Mouse (Mus musculus) liver, embryonic 13.5 days (tissue): ENCODE results near the gene Metap1d. TPM values are rescaled to one million over a fixed set of nuclear protein-coding genes. Genes with fewer than 3 reads are reported as not detected.

ENCODE experiments used
- ATAC-seq: fragments of 200-750 bp; cut with Nextera tagmentation; 2 replicates; pipeline ENCODE4 v1.8.0; 2017; ENCODE audit warnings: low read depth, mild to moderate bottlenecking, moderate number of reproducible peaks, moderate library complexity
- DNase-seq: peaks from one replicate; pipeline ENCODE4 v3.0.0; 2022
- H3K27ac ChIP-seq: fragments of 300-500 bp; sonication (generic); 2 replicates; pipeline ENCODE4 v1.5.1; 2015; ENCODE audit warnings: moderate library complexity, mild to moderate bottlenecking, inconsistent platforms
- H3K27me3 ChIP-seq: fragments of 300-500 bp; sonication (generic); 2 replicates; pipeline ENCODE4 v1.6.1; 2015; ENCODE audit warnings: mild to moderate bottlenecking, inconsistent platforms
- H3K36me3 ChIP-seq: fragments of 300-500 bp; sonication (generic); 2 replicates; pipeline ENCODE4 v1.6.1; 2015; ENCODE audit warnings: mild to moderate bottlenecking, inconsistent platforms
- H3K4me1 ChIP-seq: fragments of 300-500 bp; sonication (generic); replicated peaks from 2 replicates; pipeline ENCODE4 v1.6.1; 2015; ENCODE audit warnings: inconsistent platforms
- H3K4me2 ChIP-seq: fragments of 300-500 bp; sonication (generic); 2 replicates; pipeline ENCODE4 v1.6.1; 2015; ENCODE audit warnings: inconsistent platforms, mild to moderate bottlenecking, moderate library complexity
- H3K4me3 ChIP-seq: fragments of 300-500 bp; sonication (generic); replicated peaks from 2 replicates; pipeline ENCODE4 v1.5.1; 2015; ENCODE audit warnings: mild to moderate bottlenecking, inconsistent platforms
- H3K9ac ChIP-seq: fragments of 300-500 bp; sonication (generic); 2 replicates; pipeline ENCODE4 v1.6.1; 2015; ENCODE audit warnings: mild to moderate bottlenecking, inconsistent platforms
- H3K9me3 ChIP-seq: fragments of 300-500 bp; sonication (generic); replicated peaks from 2 replicates; pipeline ENCODE4 v1.6.1; 2016; ENCODE audit warnings: inconsistent platforms
- WGBS: fragments of 180-500 bp; shearing (Covaris S2); methylation state at CpG from one replicate; pipeline ENCODE4 v1.1.7; 2015; ENCODE audit not compliant: insufficient replicate concordance; 5-methylcytosine and 5-hydroxymethylcytosine counted together
- polyA plus RNA-seq: library from polyadenylated mRNA; unstranded; fragments of >200 nt; fragmentation: Nextera tagmentation; extraction: Ambion mirVana; gene quantifications from 2 replicates; pipeline ENCODE4 v1.2.1, GENCODE M21; 2015

Metap1d gene
- polyA plus RNA-seq, 1 experiment from 2014 or later, result 23.2 TPM

DNA sequence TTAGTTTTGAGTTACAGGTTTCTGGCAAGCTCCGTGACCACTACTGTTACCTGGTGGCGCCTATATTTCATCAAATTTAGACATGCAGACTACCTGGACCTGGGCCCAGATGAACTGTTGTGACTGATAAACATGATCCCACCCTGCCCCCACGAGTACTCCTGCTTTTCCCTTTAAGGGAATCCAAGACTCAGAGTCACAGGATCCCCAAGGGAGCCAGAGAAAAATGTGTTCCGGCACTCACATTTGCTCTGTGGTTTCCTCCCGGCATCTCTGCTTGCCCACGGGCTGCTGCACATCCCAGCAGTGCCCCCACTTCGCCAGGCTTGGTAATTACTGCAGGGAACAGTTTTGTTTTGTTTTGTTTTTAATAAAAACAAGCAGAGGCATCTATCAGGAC lies 21.3 kb downstream of the Metap1d start:
- H3K9ac ChIP-seq, result no peak overlapping the region
- H3K27ac ChIP-seq, result no peak overlapping the region
- no peak for ATAC-seq

DNA sequence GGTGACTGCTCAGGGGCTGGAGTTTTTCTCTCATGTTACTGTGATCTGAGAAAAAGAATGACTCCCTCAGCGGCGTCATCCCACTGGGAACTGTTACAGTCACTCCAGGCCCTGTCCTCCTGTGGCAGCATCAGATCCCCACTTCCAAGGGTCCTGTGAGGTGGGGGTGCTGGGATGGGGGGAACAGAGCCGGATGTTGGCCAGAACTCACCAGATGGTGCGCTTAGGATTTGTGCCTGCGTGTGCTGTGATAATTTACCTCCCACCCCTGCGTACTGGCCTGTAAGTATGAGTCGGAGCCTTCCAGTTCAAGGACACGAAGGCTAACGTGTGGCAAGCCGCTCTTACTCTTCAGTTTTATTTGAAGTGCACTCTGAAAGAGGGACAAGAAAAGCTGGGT lies 22.2 kb downstream of the Metap1d start:
- 86% methylated on average over 10 of the region's 10 CpGs for WGBS
- Histone ChIP-seq H3K4me2 (no peak overlapping the region), H3K27me3 (no peaks in the 10 kb centered on the region), H3K27ac (no peak overlapping the region), H3K36me3 (0 out of 2 replicates have a peak, but pooled peaks cover 10% of the 10 kb centered on the region), H3K4me3 (no peak overlapping the region), H3K9me3 (0 out of 2 replicates have a peak, but pooled peaks cover 4% of the 10 kb centered on the region), H3K4me1 (peaks cover 25% of the 10 kb centered on the region), H3K9ac (no peak overlapping the region)
- DNase-seq (no peak), ATAC-seq (no peak)

More for the DNA sequence above, 21.3 kb downstream of the Metap1d start:
- Histone ChIP-seq H3K4me3 (no peak overlapping the region), H3K36me3 (0 out of 2 replicates have a peak, but pooled peaks cover 10% of the 10 kb centered on the region), H3K27me3 (no peaks in the 10 kb centered on the region), H3K9me3 (0 out of 2 replicates have a peak, but pooled peaks cover 4% of the 10 kb centered on the region), H3K4me1 (peaks cover 28% of the 10 kb centered on the region), H3K4me2 (no peak overlapping the region)
- WGBS, result 69% methylated on average over 7 of the region's 7 CpGs
- DNase-seq, result no peak

DNA sequence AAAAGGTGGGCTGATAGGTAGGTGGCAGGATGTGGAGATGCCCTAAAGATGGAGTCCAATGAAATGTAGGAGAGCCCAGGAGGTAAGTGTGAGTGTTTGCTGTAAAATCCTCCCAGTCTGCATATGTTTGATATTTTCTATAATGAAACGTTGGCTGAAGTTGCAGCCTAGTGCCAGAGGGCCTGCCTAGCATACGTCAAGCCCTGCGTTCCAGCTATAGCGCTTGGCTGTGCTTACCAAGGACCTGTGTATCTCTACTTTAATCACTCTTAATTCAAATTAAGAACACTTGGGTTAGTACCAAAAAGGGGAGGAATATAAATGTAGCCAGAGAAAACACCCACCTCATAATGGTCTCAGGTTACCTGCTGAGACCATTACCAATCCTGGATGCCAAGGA lies 22.7 kb downstream of the Metap1d start:
- Histone ChIP-seq H3K4me1 (peaks cover 21% of the 10 kb centered on the region), H3K27me3 (no peaks in the 10 kb centered on the region), H3K9me3 (0 out of 2 replicates have a peak, but pooled peaks cover 4% of the 10 kb centered on the region), H3K4me2 (no peak overlapping the region), H3K36me3 (0 out of 2 replicates have a peak, but pooled peaks cover 10% of the 10 kb centered on the region), H3K4me3 (no peak overlapping the region), H3K9ac (no peak overlapping the region), H3K27ac (no peak overlapping the region)
- 89% methylated on average over 4 of the region's 4 CpGs for WGBS
- DNase-seq, result no peak
- no peak for ATAC-seq

DNA sequence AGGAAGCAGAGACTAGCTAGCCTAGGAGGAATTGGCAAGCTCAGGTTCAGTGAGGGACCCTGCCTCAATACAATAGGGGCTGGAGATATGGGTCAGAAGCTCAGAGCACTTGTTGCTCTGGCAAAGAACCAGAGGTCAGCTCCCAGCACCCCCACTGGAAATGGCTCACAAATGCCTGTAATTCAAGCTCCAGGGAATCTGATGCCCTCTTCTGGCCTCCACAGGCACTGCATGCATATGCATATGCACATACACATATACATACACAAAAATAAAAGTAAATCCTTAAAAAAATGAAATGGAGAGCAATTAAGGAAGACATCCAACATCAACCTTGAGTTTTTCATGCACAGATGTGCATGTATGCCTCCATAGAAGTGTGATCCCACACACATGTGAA lies 24.7 kb downstream of the Metap1d start:
- Histone ChIP-seq H3K4me1 (peaks cover 15% of the 10 kb centered on the region), H3K27me3 (no peaks in the 10 kb centered on the region), H3K4me3 (no peak overlapping the region), H3K9me3 (0 out of 2 replicates have a peak, but pooled peaks cover 4% of the 10 kb centered on the region), H3K36me3 (0 out of 2 replicates have a peak, but pooled peaks cover 10% of the 10 kb centered on the region), H3K4me2 (no peak overlapping the region), H3K9ac (no peak overlapping the region), H3K27ac (no peak overlapping the region)
- ATAC-seq, result no peak
- no peak for DNase-seq

DNA sequence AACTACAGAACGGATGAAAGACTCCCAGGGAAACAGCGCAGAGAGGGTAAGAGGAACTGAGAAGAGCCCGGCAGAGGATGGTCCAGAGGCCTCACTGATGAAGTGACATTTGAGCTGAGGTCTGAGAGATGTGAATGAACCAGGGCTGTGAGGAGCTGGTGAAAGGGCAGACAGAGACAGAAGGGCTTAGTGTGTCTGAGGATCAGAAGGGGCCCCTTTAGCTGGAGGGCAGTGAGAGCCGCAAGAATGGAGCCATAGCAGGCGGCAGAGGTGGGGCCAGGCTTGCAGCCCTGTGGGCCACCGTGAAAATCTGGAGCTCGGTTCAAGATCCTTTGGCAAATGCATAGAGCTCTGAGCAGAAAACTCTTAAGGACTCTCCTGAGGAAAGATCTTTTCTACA lies 26.8 kb downstream of the Metap1d start:
- H3K9me3 ChIP-seq, result 0 out of 2 replicates have a peak, but pooled peaks cover 4% of the 10 kb centered on the region
- 0 out of 2 replicates have a peak, but pooled peaks cover 10% of the 10 kb centered on the region for H3K36me3 ChIP-seq
- peaks cover 6% of the 10 kb centered on the region for H3K4me1 ChIP-seq
- no peak overlapping the region for H3K9ac ChIP-seq
- no peak overlapping the region for H3K27ac ChIP-seq
- ATAC-seq, result no peak
- H3K27me3 ChIP-seq, result no peaks in the 10 kb centered on the region
- no peak overlapping the region for H3K4me3 ChIP-seq
- DNase-seq, result no peak
- H3K4me2 ChIP-seq, result no peak overlapping the region
- 61% methylated on average over 7 of the region's 7 CpGs for WGBS

DNA sequence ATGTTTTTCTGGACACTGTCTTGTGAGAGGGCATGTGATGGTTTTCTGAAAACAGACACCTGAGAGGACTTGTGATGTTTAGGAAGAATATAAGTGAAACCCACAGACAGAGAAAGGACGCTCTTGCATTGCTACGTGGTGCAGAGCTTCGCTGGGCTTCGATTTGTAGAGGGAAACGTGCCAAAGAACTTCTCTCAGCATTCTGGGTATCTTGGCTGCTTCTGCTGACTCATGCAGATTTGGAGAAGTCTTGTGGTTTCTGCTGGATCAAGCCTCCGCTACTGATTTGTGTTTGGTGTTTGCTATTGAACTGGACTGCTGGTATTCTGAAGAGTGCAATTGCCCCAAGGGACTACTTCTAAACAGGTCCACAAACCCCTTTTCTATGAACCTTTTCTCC lies 28.7 kb downstream of the Metap1d start:
- Histone ChIP-seq H3K9ac (no peak overlapping the region), H3K36me3 (0 out of 2 replicates have a peak, but pooled peaks cover 9% of the 10 kb centered on the region), H3K27me3 (no peaks in the 10 kb centered on the region), H3K4me2 (no peak overlapping the region), H3K9me3 (0 out of 2 replicates have a peak, but pooled peaks cover 4% of the 10 kb centered on the region), H3K4me3 (no peak overlapping the region), H3K4me1 (peaks cover 6% of the 10 kb centered on the region; the same call in 1 of the 2 replicates), H3K27ac (no peak overlapping the region)
- DNase-seq (no peak), ATAC-seq (no peak)
- 43% methylated on average over 6 of the region's 6 CpGs for WGBS

DNA sequence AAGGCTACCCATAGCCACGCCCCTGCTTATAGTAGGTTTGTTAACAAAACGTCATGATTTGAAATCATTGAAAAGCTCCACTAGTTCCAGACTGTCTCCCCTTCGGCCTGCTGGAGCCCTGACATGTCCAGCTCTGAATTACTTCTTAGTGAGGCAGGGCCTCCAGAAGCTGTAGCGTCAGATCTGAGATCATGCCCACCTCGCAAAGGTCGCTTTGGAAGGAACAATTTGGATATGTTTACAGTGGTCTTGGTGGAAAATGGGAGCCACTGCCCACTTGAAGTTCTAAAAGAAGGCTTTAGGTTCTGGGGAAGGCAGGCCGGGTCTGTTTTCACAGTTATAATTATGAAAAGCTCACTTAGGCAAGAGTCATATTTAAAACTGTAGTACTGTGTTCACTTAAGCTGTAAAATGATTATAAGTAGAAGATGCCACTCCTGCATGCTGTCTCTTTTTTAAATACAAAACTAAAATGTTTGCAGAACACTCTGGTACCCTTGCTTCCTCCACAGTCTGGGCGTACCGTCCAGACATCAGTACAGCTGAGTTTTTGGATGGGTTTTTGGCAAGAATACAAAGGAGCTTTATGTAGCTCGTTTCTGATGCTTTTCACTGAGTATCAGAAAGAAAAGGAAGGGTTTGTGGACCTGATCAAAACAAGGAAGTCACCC lies 30.1 kb downstream of the Metap1d start:
- ATAC-seq, result no peak
- Histone ChIP-seq H3K9me3 (no peaks in the 10 kb centered on the region), H3K4me2 (no peak overlapping the region), H3K27ac (no peak overlapping the region), H3K27me3 (no peaks in the 10 kb centered on the region), H3K36me3 (no peaks in the 10 kb centered on the region), H3K4me3 (no peak overlapping the region), H3K9ac (no peak overlapping the region), H3K4me1 (peaks cover 6% of the 10 kb centered on the region; the same call in 1 of the 2 replicates)
- WGBS, result 76% methylated on average over 10 of the region's 10 CpGs
- DNase-seq, result no peak

DNA sequence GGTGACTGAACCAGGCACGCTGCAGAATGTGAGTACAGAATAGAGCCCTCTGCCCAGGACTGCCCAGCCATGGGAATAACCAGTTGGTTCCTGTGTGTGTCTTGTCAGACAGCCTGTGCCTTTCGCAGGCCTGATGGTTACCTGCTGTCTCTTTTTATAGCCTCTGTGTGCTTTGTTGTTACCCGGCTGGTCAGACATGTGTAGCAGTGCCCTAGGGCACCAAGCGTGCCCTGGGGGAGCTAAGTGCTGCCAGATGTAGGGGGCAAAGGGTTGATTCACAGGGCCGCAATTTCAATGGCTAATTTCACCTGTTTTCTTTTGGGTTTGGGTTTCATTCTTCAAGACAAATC lies 30.6 kb downstream of the Metap1d start:
- Histone ChIP-seq H3K27ac (no peak overlapping the region; the same call in 1 of the 2 replicates), H3K27me3 (no peaks in the 10 kb centered on the region), H3K4me2 (no peak overlapping the region), H3K36me3 (no peaks in the 10 kb centered on the region), H3K4me3 (no peak overlapping the region), H3K4me1 (peaks cover 6% of the 10 kb centered on the region; the same call in 1 of the 2 replicates), H3K9me3 (no peaks in the 10 kb centered on the region), H3K9ac (no peak overlapping the region)
- 77% methylated on average over 5 of the region's 5 CpGs for WGBS
- DNase-seq (no peak), ATAC-seq (no peak)

DNA sequence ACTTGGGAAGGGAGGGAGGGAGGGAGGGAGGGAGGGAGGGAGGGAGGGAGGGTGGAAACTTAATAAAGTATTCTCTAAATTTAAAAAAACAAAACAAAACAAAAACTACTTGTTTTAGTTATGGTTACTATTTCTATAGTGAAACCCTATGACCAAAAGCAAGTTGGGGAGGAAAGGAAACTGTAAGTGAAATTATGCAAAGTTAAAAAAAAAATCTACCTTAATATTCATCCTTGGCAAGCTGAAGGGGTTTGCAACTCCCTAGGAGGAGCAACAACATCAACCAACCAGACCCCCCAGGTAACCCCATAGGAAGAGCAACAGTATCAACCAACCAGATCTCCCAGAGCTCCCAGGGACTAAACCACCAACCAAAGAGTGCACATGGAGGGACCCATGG lies 38.2 kb downstream of the Metap1d start:
- no peak overlapping the region for H3K4me3 ChIP-seq
- H3K27me3 ChIP-seq, result no peaks in the 10 kb centered on the region
- no peak for ATAC-seq
- DNase-seq, result no peak
- no peaks in the 10 kb centered on the region for H3K36me3 ChIP-seq
- H3K9ac ChIP-seq, result no peak overlapping the region
- no peak overlapping the region for H3K27ac ChIP-seq
- H3K4me1 ChIP-seq, result no peaks in the 10 kb centered on the region
- H3K9me3 ChIP-seq, result no peaks in the 10 kb centered on the region
- no peak overlapping the region for H3K4me2 ChIP-seq

DNA sequence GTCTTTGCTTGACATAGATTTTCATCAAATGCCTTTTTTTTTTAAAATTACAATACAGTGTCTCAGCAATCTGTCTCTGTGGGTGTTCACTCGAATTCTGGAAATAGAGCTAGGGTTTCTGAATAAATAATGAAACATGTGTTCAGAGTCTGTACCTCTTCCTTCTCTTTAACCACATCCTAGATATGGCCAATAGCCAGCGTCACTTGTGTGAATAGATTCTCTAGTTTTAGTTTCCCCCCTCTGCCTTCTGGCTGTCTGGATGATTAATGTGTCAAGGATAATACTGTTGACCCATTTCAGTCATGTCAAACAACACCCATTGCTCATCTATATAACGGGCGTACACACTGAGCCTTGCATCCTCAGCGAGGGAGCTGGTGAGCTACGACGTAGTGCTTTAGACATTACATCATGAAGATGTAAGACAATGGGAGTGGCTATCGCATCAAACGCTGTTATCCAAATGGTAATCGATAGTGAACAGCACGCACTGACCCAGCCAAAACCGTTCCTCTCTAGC lies 40.1 kb downstream of the Metap1d start:
- Histone ChIP-seq H3K4me3 (no peak overlapping the region), H3K36me3 (no peaks in the 10 kb centered on the region), H3K4me1 (no peaks in the 10 kb centered on the region), H3K4me2 (no peak overlapping the region), H3K27ac (no peak overlapping the region), H3K9me3 (no peaks in the 10 kb centered on the region), H3K27me3 (no peaks in the 10 kb centered on the region), H3K9ac (no peak overlapping the region)
- no peak for DNase-seq
- ATAC-seq, result no peak
- WGBS, result 72% methylated on average over 12 of the region's 12 CpGs

DNA sequence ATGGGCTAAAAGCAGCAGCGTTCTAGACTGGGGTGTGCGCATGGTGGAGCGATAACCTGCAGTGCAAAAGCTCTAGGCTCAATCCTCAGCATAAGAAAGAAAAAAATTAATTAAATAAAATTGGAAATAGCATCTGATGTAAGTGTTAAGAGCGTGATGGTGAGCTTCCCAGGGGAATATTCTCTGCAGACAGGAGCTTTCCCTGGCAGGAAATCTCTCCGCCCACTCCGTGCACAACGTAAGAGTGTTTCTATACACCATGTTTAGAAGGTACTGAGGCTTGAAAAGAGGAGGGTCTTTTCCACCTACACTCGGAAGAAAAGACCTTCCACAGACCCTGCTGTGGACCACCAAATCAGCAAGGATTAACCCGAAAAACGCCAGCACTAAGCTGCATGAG lies 41.4 kb downstream of the Metap1d start:
- ATAC-seq, result no peak
- no peaks in the 10 kb centered on the region for H3K27me3 ChIP-seq
- 80% methylated on average over 10 of the region's 10 CpGs for whole genome bisulfite sequencing

DNA sequence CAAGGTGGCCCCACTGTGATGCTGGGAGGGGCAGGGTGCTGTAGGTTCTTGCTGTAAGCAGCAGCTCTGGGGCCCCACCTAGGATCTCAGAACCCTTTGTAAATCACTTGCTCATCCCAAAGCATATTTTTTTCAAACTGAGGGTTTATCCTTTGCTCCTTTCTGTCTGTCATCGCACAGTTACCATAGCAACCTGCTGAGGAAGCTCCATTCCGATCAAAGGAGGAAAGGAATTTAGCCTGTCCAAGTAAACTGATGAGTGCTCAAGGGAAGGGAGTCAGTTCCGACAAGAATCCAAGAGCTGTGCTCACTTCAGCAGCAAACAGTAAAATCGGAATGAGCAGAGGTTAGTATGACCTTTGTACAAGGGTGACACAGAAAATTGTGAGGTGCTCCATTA lies 41.9 kb downstream of the Metap1d start:
- Histone ChIP-seq H3K4me3 (no peak overlapping the region), H3K36me3 (no peaks in the 10 kb centered on the region), H3K9ac (no peak overlapping the region), H3K4me1 (peaks cover 7% of the 10 kb centered on the region; the same call in 1 of the 2 replicates), H3K27ac (no peak overlapping the region), H3K9me3 (no peaks in the 10 kb centered on the region), H3K4me2 (no peak overlapping the region), H3K27me3 (no peaks in the 10 kb centered on the region)
- DNase-seq, result no peak
- ATAC-seq, result no peak
- WGBS, result 75% methylated on average over 4 of the region's 4 CpGs

More for the DNA sequence above, 41.4 kb downstream of the Metap1d start:
- no peak overlapping the region for H3K27ac ChIP-seq
- peaks cover 4% of the 10 kb centered on the region; the same call in 1 of the 2 replicates for H3K4me1 ChIP-seq
- H3K36me3 ChIP-seq, result no peaks in the 10 kb centered on the region
- DNase-seq, result no peak
- no peak overlapping the region for H3K9ac ChIP-seq
- H3K9me3 ChIP-seq, result no peaks in the 10 kb centered on the region
- no peak overlapping the region for H3K4me3 ChIP-seq
- H3K4me2 ChIP-seq, result no peak overlapping the region
